Mouse (Mus musculus) heart, postnatal 14 days (tissue): Measurements from ENCODE around the gene Cnep1r1. TPM values are rescaled to one million over a fixed set of nuclear protein-coding genes. Genes with fewer than 3 reads are reported as not detected.

Experiments
- DNase-seq, 2 experiments: peaks; one replicate each; pipeline ENCODE4 v3.0.0; 2021 to 2022
- intact Hi-C: fragments of 180-260 bp; cut with DNase I; formaldehyde crosslinking; loops from one replicate; pipeline ENCODE4 v1.15.1; 2025
- microRNA-seq, 2 experiments: library from miRNA; unstranded; fragments of <30 nt; microRNA quantifications; one replicate each; pipeline ENCODE4 v1.2.0; 2021 to 2022
- total RNA-seq, 2 experiments: library from RNA; stranded (reverse); gene quantifications; 2 replicates each; pipeline ENCODE4 v1.2.3; 2021

The Cnep1r1 gene
- total RNA-seq, 2 experiments from 2014 or later = 31.4 to 32.8 TPM

DNA sequence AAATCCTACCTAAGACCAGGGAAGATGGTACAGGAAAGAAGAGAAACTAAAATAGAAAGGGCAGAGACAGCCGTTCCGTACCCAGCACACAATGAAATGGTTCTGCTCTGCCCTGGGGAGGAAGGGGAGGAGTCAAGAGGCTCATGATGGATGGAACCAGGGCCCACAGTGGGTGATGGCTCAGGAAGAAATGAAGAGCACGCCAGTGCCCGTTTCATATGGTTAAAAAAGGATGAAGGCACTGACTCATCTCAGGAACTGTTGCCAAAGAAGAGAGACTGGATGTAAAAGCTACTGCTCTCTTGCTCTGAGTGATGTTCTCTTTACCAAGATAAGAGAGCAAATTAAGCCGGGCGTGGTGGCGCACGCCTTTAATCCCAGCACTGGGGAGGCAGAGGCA lies 58.7 kb downstream of the Cnep1r1 start:
- intact Hi-C loops = no loop called here
- no peak for DNase-seq

DNA sequence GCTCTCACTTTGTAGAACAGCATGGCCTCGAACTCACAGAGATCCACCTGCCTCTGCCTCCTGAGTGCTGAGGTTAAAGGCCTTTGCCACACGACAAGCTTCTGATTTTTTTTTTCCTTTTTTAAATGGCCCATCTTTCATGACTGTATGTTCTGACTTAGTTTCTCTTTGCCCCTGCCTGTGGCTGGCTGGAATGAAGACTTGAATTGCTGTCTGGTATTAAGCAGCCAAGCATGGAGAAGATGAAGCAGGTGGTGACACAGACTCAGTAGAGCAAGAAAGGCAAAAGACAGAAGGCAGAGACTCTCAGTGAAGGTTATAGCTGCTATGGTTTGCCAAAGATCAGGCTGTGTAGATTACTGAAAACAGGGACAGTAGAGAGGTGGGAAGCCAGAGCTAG lies 64.6 kb downstream of the Cnep1r1 start:
- intact Hi-C loops = no loop called here
- no peak for DNase-seq

Small RNAs within 50 kb of the gene (microRNA-seq; reads per million reads assigned to microRNA genes)
- gene Mir7071 = 1.3 to 9.8 reads per million in 2 experiments

Other genes with a start within 250 kb of the Cnep1r1 start
- 1 to 10 TPM; 8.0 to 8.5 TPM for gene Zfp423, start 159.2 kb upstream of the Cnep1r1 start, total RNA-seq
- gene Heatr3, start 19.1 kb downstream of the Cnep1r1 start, total RNA-seq = 10 to 100 TPM; 20.0 to 20.8 TPM
- gene Tent4b, start 80.4 kb downstream of the Cnep1r1 start, total RNA-seq = 10 to 100 TPM; 17.6 to 17.8 TPM
- gene Adcy7, start 153.6 kb downstream of the Cnep1r1 start, total RNA-seq = 1 to 10 TPM; 7.5 to 9.8 TPM
- 10 to 100 TPM; 70.1 to 70.2 TPM for gene Brd7, start 243.4 kb downstream of the Cnep1r1 start, total RNA-seq